Mouse (Mus musculus) limb, embryonic 11.5 days (tissue): ENCODE measurements at regions not wholly inside any gene's neighbourhood (a gene's known extent, or its start where the extent isn't known, plus 50 kb on each side); places are given as distances from the start of the nearest gene placed in this dataset.
"Not testable (repeated sequence)": the region's sequence is repeated elsewhere in the genome, so short reads cannot be mapped to it uniquely, and the experiment has no call there.

Experiments used
- ATAC-seq: fragments of 200-750 bp; cut with Nextera tagmentation; 2 replicates; pipeline ENCODE4 v1.8.0; 2017; ENCODE audit warnings: low read depth; ENCODE audit not compliant: insufficient number of reproducible peaks, low FRiP score, low TSS enrichment
- DNase-seq: peaks from one replicate; pipeline ENCODE4 v3.0.0-alpha.2; 2015; ENCODE audit warnings: low spot score
- H3K27ac ChIP-seq: fragments of 300-500 bp; sonication (generic); replicated peaks from 2 replicates; pipeline ENCODE4 v1.5.1; 2014; ENCODE audit warnings: low read depth, mild to moderate bottlenecking, low read length
- H3K27me3 ChIP-seq: fragments of 300-500 bp; sonication (generic); 2 replicates; pipeline ENCODE4 v1.6.1; 2014; ENCODE audit warnings: mild to moderate bottlenecking, low read length, mixed read lengths; ENCODE audit not compliant: control insufficient read depth, insufficient read depth
- H3K36me3 ChIP-seq: fragments of 300-500 bp; sonication (generic); 2 replicates; pipeline ENCODE4 v1.6.1; 2014; ENCODE audit warnings: mild to moderate bottlenecking, low read length, moderate library complexity, mixed read lengths; ENCODE audit not compliant: control insufficient read depth, insufficient read depth
- H3K4me1 ChIP-seq: fragments of 300-500 bp; sonication (generic); 2 replicates; pipeline ENCODE4 v1.6.1; 2014; ENCODE audit warnings: low read length, mixed read lengths; ENCODE audit not compliant: control insufficient read depth, insufficient read depth
- H3K4me2 ChIP-seq: fragments of 300-500 bp; sonication (generic); 2 replicates; pipeline ENCODE4 v1.6.1; 2014; ENCODE audit warnings: low read depth, mild to moderate bottlenecking, moderate library complexity; ENCODE audit not compliant: severe bottlenecking
- H3K4me3 ChIP-seq: fragments of 300-500 bp; sonication (generic); 2 replicates; pipeline ENCODE4 v1.5.1; 2014; ENCODE audit warnings: low read depth, low read length
- H3K9ac ChIP-seq: fragments of 300-500 bp; sonication (generic); 2 replicates; pipeline ENCODE4 v1.6.1; 2014; ENCODE audit warnings: mild to moderate bottlenecking, low read length
- H3K9me3 ChIP-seq: fragments of 300-500 bp; sonication (generic); 2 replicates; pipeline ENCODE4 v1.6.1; 2016; ENCODE audit warnings: low read length; ENCODE audit not compliant: control insufficient read depth
- WGBS: fragments of 180-500 bp; shearing (Covaris S2); extraction: QIAGEN DNeasy Blood & Tissue Kit; methylation state at CpG from one replicate; pipeline ENCODE4 v1.1.7; 2014; 5-methylcytosine and 5-hydroxymethylcytosine counted together

DNA sequence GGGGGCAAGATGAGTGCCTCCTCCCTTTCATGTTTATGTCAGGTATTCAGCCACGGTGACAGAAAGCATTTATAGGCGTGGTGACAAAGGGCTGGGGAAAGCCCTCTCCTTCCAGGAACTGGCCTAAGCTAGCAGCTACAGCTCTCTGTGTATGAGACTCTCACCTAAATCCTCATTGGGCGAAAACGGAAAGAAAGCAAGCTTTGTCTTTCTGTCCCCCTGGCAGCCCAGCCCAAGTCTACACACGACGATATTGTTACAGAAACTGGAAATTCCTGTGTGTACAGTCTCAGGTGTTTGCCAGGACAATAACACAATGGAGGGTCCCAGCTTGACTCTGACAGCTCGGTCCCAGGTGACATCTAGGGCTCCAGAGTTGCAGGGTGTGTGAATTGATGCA is 60.0 kb downstream of the Dact2 start:
- Histone ChIP-seq H3K4me2 (no peak overlapping the region), H3K9me3 (no peaks in the 10 kb centered on the region), H3K9ac (no peak overlapping the region), H3K4me3 (no peak overlapping the region), H3K27ac (no peak overlapping the region), H3K27me3 (no peaks in the 10 kb centered on the region), H3K4me1 (no peaks in the 10 kb centered on the region), H3K36me3 (no peaks in the 10 kb centered on the region)
- ATAC-seq (no peak), DNase-seq (no peak)
- 69% methylated on average over 7 of the region's 7 CpGs for WGBS

DNA sequence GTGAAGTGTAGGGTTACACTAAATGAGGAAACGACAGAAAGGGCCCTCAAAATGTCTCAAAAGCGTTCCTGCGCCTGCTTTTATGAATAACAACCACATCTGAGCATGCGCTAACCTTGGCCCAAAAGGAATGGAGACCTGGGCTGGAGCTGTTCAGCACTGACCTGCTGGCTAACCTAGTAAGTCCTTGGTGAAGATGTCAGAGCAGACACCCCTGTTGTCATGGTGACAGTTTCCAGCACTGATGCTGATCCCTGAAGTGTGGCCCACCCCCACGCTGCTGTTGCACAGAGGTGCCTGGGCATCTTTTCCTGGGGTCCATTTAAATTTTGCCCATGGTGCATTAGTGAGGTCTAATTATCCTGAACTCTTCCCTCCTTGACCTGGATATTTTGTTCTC is 62.4 kb downstream of the Dact2 start:
- H3K9ac ChIP-seq, result no peak overlapping the region
- H3K4me2 ChIP-seq, result no peak overlapping the region
- no peak overlapping the region for H3K27ac ChIP-seq
- 76% methylated on average over 5 of the region's 5 CpGs for WGBS
- H3K27me3 ChIP-seq, result no peaks in the 10 kb centered on the region
- H3K36me3 ChIP-seq, result no peaks in the 10 kb centered on the region
- H3K4me3 ChIP-seq, result no peak overlapping the region
- no peak for DNase-seq
- H3K4me1 ChIP-seq, result no peaks in the 10 kb centered on the region
- H3K9me3 ChIP-seq, result no peaks in the 10 kb centered on the region
- no peak for ATAC-seq

DNA sequence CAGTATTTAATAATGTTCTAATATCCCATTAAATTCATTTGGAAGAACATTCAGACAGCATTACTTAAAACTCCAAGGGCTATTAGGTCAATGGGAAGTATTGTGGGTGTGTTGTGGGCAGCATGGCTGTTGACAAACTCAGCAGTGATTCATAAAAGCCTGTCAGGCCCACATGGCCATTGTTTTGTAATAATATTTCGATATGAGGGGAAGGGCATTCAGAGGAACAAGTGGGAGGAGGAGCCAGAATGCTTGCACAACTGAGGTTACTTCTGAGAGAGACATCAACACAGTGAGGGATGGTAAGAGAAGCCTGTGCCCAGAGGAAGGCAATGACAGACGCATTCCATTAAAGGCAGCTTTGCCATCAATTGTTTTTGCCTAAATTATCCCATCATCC is 63.8 kb downstream of the Dact2 start:
- DNase-seq (no peak), ATAC-seq (no peak)
- 69% methylated on average over 2 of the region's 2 CpGs for WGBS

DNA sequence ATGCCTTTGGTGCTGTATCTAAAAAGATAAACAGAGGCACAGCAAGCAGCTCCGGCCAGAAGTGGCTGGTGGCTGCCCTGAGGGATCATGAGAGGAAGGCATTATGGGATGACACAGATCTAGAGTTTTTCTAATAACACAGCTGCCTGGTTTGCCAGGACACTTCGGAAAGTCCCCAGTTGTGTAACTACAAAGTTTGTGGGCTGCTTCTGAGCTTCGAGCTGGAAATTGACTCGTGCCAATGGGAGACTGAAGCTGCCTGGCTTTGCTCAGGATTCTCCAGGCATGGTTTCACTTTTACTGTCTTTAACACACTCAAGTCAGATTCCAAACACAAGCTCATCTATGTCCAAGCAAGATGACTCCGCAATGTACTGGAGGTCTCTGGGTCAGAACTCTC is 65.2 kb downstream of the Dact2 start:
- Histone ChIP-seq H3K4me1 (no peaks in the 10 kb centered on the region), H3K9me3 (no peaks in the 10 kb centered on the region), H3K36me3 (no peaks in the 10 kb centered on the region), H3K27me3 (no peaks in the 10 kb centered on the region), H3K9ac (no peak overlapping the region), H3K27ac (no peak overlapping the region), H3K4me3 (no peak overlapping the region), H3K4me2 (no peak overlapping the region)
- 79% methylated on average over 5 of the region's 5 CpGs for WGBS
- ATAC-seq, result no peak
- no peak for DNase-seq

More for the DNA sequence above, 63.8 kb downstream of the Dact2 start:
- Histone ChIP-seq H3K27ac (no peak overlapping the region), H3K4me2 (no peak overlapping the region), H3K9me3 (no peaks in the 10 kb centered on the region), H3K4me3 (no peak overlapping the region), H3K9ac (no peak overlapping the region), H3K36me3 (no peaks in the 10 kb centered on the region), H3K4me1 (no peaks in the 10 kb centered on the region), H3K27me3 (no peaks in the 10 kb centered on the region)

DNA sequence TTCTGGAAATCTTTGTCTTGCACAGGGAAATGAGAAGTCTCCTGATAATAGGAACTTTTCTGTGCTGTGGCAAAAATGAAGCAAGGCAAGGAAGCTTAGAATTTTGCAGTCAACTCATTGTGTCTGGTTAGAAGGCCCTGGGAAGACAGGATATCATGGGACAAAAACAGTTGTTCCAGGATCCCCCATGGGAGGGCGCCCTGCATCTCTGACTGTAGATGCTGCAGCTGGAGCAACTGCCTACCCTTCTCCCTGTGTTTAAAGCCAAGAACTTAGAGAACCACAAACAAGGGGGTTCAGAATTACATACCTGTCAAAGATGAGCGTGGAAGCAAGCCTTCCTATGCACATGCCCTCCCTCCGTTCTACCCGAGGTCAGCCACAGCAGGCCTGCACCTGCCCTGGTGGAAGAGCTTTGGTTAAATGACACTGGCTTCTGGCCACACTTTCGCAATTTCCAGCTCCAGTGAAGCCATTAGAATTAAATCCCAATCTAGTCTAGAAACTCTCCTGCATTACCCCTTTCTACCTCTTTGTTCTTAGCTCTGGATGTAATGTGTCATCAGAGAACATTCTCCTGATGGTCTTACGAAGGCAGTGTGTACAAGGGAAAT is 67.3 kb downstream of the Dact2 start:
- Histone ChIP-seq H3K9ac (no peak overlapping the region), H3K9me3 (no peaks in the 10 kb centered on the region), H3K4me2 (no peak overlapping the region), H3K4me1 (no peaks in the 10 kb centered on the region), H3K27ac (no peak overlapping the region), H3K36me3 (no peaks in the 10 kb centered on the region), H3K4me3 (no peak overlapping the region), H3K27me3 (no peaks in the 10 kb centered on the region)
- WGBS, result 61% methylated on average over 6 of the region's 6 CpGs
- peak; percentile 42 for DNase-seq
- no peak for ATAC-seq

DNA sequence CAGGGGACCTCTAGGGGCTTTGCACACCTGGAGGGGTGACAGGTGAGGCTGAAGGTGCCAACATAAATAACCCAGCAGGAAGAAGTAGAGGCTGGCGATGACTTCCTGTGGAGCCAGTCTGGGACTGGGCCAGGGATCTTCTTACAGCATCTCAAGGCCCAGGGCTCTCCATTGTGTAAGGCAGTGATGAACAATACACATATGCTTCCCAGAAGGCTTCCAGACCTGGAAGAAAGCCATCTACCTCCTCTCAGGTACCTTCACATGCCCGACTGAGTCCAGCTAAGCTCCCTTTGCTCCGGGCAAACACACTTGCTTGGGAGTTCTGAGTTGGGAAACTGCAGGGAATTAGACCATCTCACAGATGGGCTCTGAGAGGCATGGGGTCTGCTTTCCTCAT is 69.5 kb downstream of the Dact2 start:
- DNase-seq, result no peak
- H3K4me3 ChIP-seq, result no peak overlapping the region
- no peak for ATAC-seq
- no peak overlapping the region for H3K4me2 ChIP-seq
- no peaks in the 10 kb centered on the region for H3K27me3 ChIP-seq
- H3K9me3 ChIP-seq, result no peaks in the 10 kb centered on the region
- no peaks in the 10 kb centered on the region for H3K4me1 ChIP-seq
- no peaks in the 10 kb centered on the region for H3K36me3 ChIP-seq
- no peak overlapping the region for H3K9ac ChIP-seq
- no peak overlapping the region for H3K27ac ChIP-seq
- WGBS, result 80% methylated on average over 3 of the region's 3 CpGs

DNA sequence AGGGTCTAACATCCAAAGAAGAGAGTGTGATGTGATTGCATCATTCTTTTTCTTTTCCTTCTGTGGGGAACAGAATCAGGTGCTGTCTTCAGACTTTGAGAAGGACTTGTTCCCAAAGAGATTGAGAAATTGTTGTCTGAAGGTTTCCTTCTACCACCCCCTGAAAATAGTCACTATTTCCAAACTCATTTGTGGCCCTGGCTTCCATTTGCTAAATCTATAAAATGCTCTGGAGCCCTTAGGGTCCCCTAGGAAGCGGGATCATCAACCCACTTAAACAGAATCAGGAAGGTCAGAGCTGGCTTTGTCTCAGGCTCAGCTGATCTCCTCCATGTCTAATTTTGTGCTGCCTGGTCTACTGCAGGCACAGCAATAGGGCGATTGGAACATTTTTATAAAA is 70.1 kb downstream of the Dact2 start:
- ATAC-seq (no peak), DNase-seq (no peak)
- Histone ChIP-seq H3K9me3 (no peaks in the 10 kb centered on the region), H3K4me1 (no peaks in the 10 kb centered on the region), H3K4me2 (no peak overlapping the region), H3K27ac (no peak overlapping the region), H3K27me3 (no peaks in the 10 kb centered on the region), H3K9ac (no peak overlapping the region), H3K36me3 (no peaks in the 10 kb centered on the region), H3K4me3 (no peak overlapping the region)
- 79% methylated on average over 2 of the region's 2 CpGs for WGBS

DNA sequence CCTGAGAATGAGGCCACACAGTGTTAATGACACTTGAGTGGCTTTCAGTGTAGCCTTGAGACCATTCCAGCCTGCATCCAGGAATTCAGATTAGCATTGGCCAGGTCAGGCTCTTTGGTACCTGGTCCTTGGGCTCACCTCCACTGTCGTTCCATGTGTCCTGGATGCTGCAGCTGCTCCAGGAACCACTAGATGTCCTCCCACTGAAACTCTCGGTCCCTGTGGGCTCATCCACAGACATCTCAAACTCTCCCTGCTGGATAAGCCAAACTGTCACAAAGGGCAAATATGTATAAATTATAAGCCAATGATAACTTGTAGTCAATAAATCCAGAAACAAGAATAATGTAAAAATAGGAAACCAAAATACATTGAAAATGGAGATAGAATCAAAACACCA is 67.7 kb upstream of the Gm7358 start:
- not testable (repeated sequence) for H3K9me3 ChIP-seq, ATAC-seq, H3K9ac ChIP-seq, H3K36me3 ChIP-seq, H3K4me2 ChIP-seq, H3K4me1 ChIP-seq, DNase-seq, H3K27ac ChIP-seq, H3K4me3 ChIP-seq, H3K27me3 ChIP-seq
- WGBS, result 14% methylated on average over 2 of the region's 2 CpGs

DNA sequence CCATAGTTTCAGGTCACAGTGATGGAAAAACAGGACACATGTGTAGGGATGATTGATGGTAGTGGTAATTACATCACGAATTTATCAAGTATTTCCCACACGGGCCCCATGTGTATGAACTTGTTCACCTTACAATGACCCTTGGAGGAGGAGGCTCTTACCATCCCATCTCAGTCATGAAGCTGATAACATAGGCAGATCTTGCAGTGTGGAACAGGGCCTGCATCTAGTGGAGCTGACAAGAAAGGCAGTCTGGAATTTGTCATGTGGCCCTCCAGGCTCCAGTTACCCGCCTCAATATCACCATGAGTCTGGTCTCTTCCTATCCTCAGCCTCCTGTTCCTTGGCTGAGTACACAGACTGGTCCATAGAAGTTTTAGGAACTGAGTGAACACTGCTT is 59.5 kb upstream of the Gm7358 start:
- Histone ChIP-seq H3K4me1 (no peaks in the 10 kb centered on the region), H3K4me3 (no peak overlapping the region), H3K9me3 (no peaks in the 10 kb centered on the region), H3K4me2 (no peak overlapping the region), H3K27me3 (no peaks in the 10 kb centered on the region), H3K27ac (no peak overlapping the region), H3K36me3 (no peaks in the 10 kb centered on the region), H3K9ac (no peak overlapping the region)
- ATAC-seq, result no peak
- WGBS, result 55% methylated on average over 3 of the region's 3 CpGs
- DNase-seq, result no peak
